Mouse (Mus musculus): ENCODE results near the gene Slc1a5. TPM values are rescaled to one million over a fixed set of nuclear protein-coding genes. Genes with fewer than 3 reads are reported as not detected.

Gene Slc1a5
- polyA plus RNA-seq, 1 experiment from 2014 or later = 28.8 TPM

DNA sequence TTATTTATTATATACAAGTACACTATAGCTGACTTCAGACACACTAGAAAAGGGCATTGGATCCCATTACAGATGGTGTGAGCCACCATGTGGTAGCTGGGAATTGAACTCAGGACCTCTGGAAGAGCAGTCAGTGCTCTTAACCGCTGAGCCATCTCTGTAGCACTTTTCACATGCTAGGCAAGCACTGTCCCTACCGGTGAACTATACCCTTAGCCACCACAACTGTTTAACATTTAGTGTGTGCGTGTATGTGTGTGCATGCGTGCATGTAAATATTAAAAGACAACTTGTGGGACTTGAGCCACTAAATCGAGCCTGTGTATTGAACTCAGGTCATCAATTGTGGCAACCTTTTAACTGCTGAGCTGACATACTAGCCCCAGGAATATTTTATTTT lies 65.6 kb downstream of the Slc1a5 start:
- WGBS = 96% methylated on average over 5 of the region's 5 CpGs
- Histone ChIP-seq H3K27ac (no peak overlapping the region), H3K27me3 (ENCODE audit: insufficient read depth, poor library complexity, severe bottlenecking) (peaks cover 12% of the 10 kb centered on the region; the same call in 1 of the 2 replicates), H3K36me3 (peaks cover 52% of the 10 kb centered on the region), H3K4me1 (replicated peaks) (peaks cover 46% of the 10 kb centered on the region), H3K4me3 (no peak overlapping the region), H3K9me3 (no peaks in the 10 kb centered on the region)
- DNase-seq (ENCODE audit: low spot score) = no peak

DNA sequence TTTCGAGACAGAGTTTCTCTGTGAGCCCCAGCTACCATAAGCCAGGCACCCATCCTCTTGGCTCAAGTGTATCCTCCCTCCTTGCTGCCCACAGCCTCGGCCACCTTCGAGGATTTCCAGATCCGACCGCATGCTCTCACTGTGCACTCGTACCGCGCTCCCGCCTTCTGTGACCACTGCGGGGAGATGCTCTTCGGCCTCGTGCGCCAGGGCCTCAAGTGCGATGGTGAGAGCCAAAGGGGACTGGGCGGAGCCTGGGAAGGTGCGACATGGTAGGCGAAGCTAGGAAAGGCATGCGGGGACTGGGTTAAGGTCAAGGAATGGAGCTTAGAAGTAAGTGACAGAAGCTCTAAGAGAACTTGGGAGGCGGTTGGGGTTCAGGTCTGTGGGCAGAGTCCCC lies 66.4 kb downstream of the Slc1a5 start:
- peaks cover 57% of the 10 kb centered on the region for H3K36me3 ChIP-seq
- peaks cover 38% of the 10 kb centered on the region for H3K4me1 ChIP-seq (replicated peaks)
- H3K9me3 ChIP-seq = no peaks in the 10 kb centered on the region
- peaks cover 12% of the 10 kb centered on the region; the same call in 1 of the 2 replicates for H3K27me3 ChIP-seq (ENCODE audit: insufficient read depth, poor library complexity, severe bottlenecking)
- no peak for DNase-seq (ENCODE audit: low spot score)
- no peak overlapping the region for H3K4me3 ChIP-seq
- 90% methylated on average over 19 of the region's 19 CpGs for WGBS
- H3K27ac ChIP-seq = no peak overlapping the region

Other genes with a start within 250 kb of the Slc1a5 start
- 28.0 and 29.6 TPM in 2 replicates for gene Arhgap35, start 166.3 kb upstream of the Slc1a5 start, polyA plus RNA-seq (2016; fragmentation: Nextera tagmentation; extraction: Ambion mirVana)
- not detected in 2 replicates for gene Ceacam15, start 105.6 kb upstream of the Slc1a5 start, polyA plus RNA-seq (2016; fragmentation: Nextera tagmentation; extraction: Ambion mirVana)
- gene Ceacam9, start 59.4 kb upstream of the Slc1a5 start, polyA plus RNA-seq (2016; fragmentation: Nextera tagmentation; extraction: Ambion mirVana) = not detected in 2 replicates
- 277 and 316 TPM in 2 replicates for gene Ap2s1, start 42.9 kb upstream of the Slc1a5 start, polyA plus RNA-seq (2016; fragmentation: Nextera tagmentation; extraction: Ambion mirVana)
- 120 and 153 TPM in 2 replicates for gene Strn4, start 34.5 kb downstream of the Slc1a5 start, polyA plus RNA-seq (2016; fragmentation: Nextera tagmentation; extraction: Ambion mirVana)
- 29.3 TPM in 2 replicates for gene Fkrp, start 35.4 kb downstream of the Slc1a5 start, polyA plus RNA-seq (2016; fragmentation: Nextera tagmentation; extraction: Ambion mirVana)
- gene Prkd2, start 61.6 kb downstream of the Slc1a5 start, polyA plus RNA-seq (2016; fragmentation: Nextera tagmentation; extraction: Ambion mirVana) = 11.2 and 12.6 TPM in 2 replicates
- gene Dact3, start 94.0 kb downstream of the Slc1a5 start, polyA plus RNA-seq (2016; fragmentation: Nextera tagmentation; extraction: Ambion mirVana) = 3.2 and 4.9 TPM in 2 replicates
- 7.1 and 9.0 TPM in 2 replicates for gene Gng8, start 110.4 kb downstream of the Slc1a5 start, polyA plus RNA-seq (2016; fragmentation: Nextera tagmentation; extraction: Ambion mirVana)
- gene Ptgir, start 125.2 kb downstream of the Slc1a5 start, polyA plus RNA-seq (2016; fragmentation: Nextera tagmentation; extraction: Ambion mirVana) = 0.77 and 1.5 TPM in 2 replicates
- 170 and 245 TPM in 2 replicates for gene Calm3, start 142.8 kb downstream of the Slc1a5 start, polyA plus RNA-seq (2016; fragmentation: Nextera tagmentation; extraction: Ambion mirVana)
- 4.0 and 12.2 TPM in 2 replicates for gene Pnmal2, start 163.3 kb downstream of the Slc1a5 start, polyA plus RNA-seq (2016; fragmentation: Nextera tagmentation; extraction: Ambion mirVana)
- gene Pnmal1, start 178.3 kb downstream of the Slc1a5 start, polyA plus RNA-seq (2016; fragmentation: Nextera tagmentation; extraction: Ambion mirVana) = 5.8 and 12.7 TPM in 2 replicates
- 0.91 and 0.93 TPM in 2 replicates for gene Gm42372, start 201.7 kb downstream of the Slc1a5 start, polyA plus RNA-seq (2016; fragmentation: Nextera tagmentation; extraction: Ambion mirVana)
- 7.3 and 13.5 TPM in 2 replicates for gene Ccdc8, start 211.4 kb downstream of the Slc1a5 start, polyA plus RNA-seq (2016; fragmentation: Nextera tagmentation; extraction: Ambion mirVana)
- 126 and 136 TPM in 2 replicates for gene Ppp5c, start 246.6 kb downstream of the Slc1a5 start, polyA plus RNA-seq (2016; fragmentation: Nextera tagmentation; extraction: Ambion mirVana)